Mouse (Mus musculus) hindbrain, embryonic 13.5 days (tissue): ENCODE data around the gene Sgcb. TPM values are rescaled to one million over a fixed set of nuclear protein-coding genes. Genes with fewer than 3 reads are reported as not detected.

Experiments
- ATAC-seq: fragments of 200-750 bp; cut with Nextera tagmentation; 2 replicates; pipeline ENCODE4 v1.8.0; 2017; ENCODE audit warnings: moderate TSS enrichment; ENCODE audit not compliant: low FRiP score
- H3K27ac ChIP-seq: fragments of 300-500 bp; sonication (generic); 2 replicates; pipeline ENCODE4 v1.5.1; 2015; ENCODE audit warnings: inconsistent platforms, mild to moderate bottlenecking, moderate library complexity
- H3K27me3 ChIP-seq: fragments of 300-500 bp; sonication (generic); 2 replicates; pipeline ENCODE4 v1.6.1; 2015; ENCODE audit warnings: mild to moderate bottlenecking, inconsistent platforms
- H3K36me3 ChIP-seq: fragments of 300-500 bp; sonication (generic); 2 replicates; pipeline ENCODE4 v1.6.1; 2015; ENCODE audit warnings: mild to moderate bottlenecking, inconsistent platforms
- H3K4me1 ChIP-seq: fragments of 300-500 bp; sonication (generic); replicated peaks from 2 replicates; pipeline ENCODE4 v1.6.1; 2015; ENCODE audit warnings: inconsistent platforms
- H3K4me2 ChIP-seq: fragments of 300-500 bp; sonication (generic); 2 replicates; pipeline ENCODE4 v1.6.1; 2015; ENCODE audit warnings: inconsistent platforms, mild to moderate bottlenecking, moderate library complexity
- H3K4me3 ChIP-seq: fragments of 300-500 bp; sonication (generic); 2 replicates; pipeline ENCODE4 v1.5.1; 2015; ENCODE audit warnings: mild to moderate bottlenecking, inconsistent platforms
- H3K9ac ChIP-seq: fragments of 300-500 bp; sonication (generic); 2 replicates; pipeline ENCODE4 v1.6.1; 2015; ENCODE audit warnings: mild to moderate bottlenecking, inconsistent platforms
- H3K9me3 ChIP-seq: fragments of 300-500 bp; sonication (generic); 2 replicates; pipeline ENCODE4 v1.6.1; 2016; ENCODE audit warnings: inconsistent platforms
- WGBS: fragments of 180-500 bp; shearing (Covaris S2); methylation state at CpG from one replicate; pipeline ENCODE4 v1.1.7; 2015; 5-methylcytosine and 5-hydroxymethylcytosine counted together
- polyA plus RNA-seq: library from polyadenylated mRNA; unstranded; fragments of >200 nt; fragmentation: Nextera tagmentation; extraction: Ambion mirVana; gene quantifications from 2 replicates; pipeline ENCODE4 v1.2.1, GENCODE M21; 2015

The Sgcb gene
- 29.5 and 32.3 TPM in 2 replicates for polyA plus RNA-seq

- H3K4me3 ChIP-seq: peak within 1 kb of the TSS; percentile 85
- peak; percentile 83 for ATAC-seq
- H3K4me1 ChIP-seq: peaks cover 30% of the 10 kb centered on the region
- H3K4me2 ChIP-seq: peak within 1 kb of the TSS; percentile 70
- H3K36me3 ChIP-seq: peaks cover 6% of the 10 kb centered on the region
- H3K9me3 ChIP-seq: no peaks in the 10 kb centered on the region
- WGBS: under 1% methylated on average over 62 of the region's 62 CpGs
- H3K27me3 ChIP-seq: peaks cover 46% of the 10 kb centered on the region
- peak within 1 kb of the TSS; percentile 62 for H3K27ac ChIP-seq
- H3K9ac ChIP-seq: peak within 1 kb of the TSS; percentile 91
Measured at GRCm38 (mm10) chr5:73647261-73647900, at the start of gene Sgcb. TSS of gene Sgcb (minus strand) at chr5:73647790.

GRCm38 (mm10) chr5:73694254-73695015 lies 46.8 kb upstream of the Sgcb start:
- H3K4me2 ChIP-seq: no peak overlapping the region
- no peaks in the 10 kb centered on the region for H3K27me3 ChIP-seq
- no peak for ATAC-seq
- H3K27ac ChIP-seq: no peak overlapping the region
- H3K9me3 ChIP-seq: no peaks in the 10 kb centered on the region
- no peaks in the 10 kb centered on the region for H3K4me1 ChIP-seq
- H3K4me3 ChIP-seq: no peak overlapping the region
- 77% methylated on average over 4 of the region's 4 CpGs for WGBS
- no peak overlapping the region for H3K9ac ChIP-seq
- H3K36me3 ChIP-seq: no peaks in the 10 kb centered on the region

DNA sequence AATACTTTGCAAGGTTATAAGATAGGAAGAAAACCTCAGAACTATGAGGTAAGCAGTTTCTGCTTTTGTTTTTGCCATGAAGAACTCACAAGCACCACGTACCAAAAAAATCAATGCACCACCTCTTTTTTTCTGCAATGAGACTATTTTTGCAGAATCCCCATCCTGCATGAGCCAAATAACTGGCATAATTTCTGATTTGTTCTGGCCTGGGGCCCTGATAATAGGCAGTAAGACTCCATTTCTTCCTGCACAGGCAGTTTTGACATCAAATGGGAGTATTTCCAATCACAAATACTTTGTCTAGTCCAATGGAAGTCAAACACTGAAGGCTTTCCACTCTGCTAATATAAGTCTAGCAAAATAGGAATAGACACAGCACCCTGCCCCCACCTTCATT lies 46.2 kb upstream of the Sgcb start:
- no peak for ATAC-seq
- H3K27me3 ChIP-seq: no peaks in the 10 kb centered on the region
- no peaks in the 10 kb centered on the region for H3K9me3 ChIP-seq
- no peak overlapping the region for H3K9ac ChIP-seq
- H3K4me3 ChIP-seq: no peak overlapping the region
- no peaks in the 10 kb centered on the region for H3K36me3 ChIP-seq
- H3K4me1 ChIP-seq: no peaks in the 10 kb centered on the region
- no peak overlapping the region for H3K27ac ChIP-seq
- 85% methylated on average over 1 of the region's 1 CpGs for WGBS
- no peak overlapping the region for H3K4me2 ChIP-seq

DNA sequence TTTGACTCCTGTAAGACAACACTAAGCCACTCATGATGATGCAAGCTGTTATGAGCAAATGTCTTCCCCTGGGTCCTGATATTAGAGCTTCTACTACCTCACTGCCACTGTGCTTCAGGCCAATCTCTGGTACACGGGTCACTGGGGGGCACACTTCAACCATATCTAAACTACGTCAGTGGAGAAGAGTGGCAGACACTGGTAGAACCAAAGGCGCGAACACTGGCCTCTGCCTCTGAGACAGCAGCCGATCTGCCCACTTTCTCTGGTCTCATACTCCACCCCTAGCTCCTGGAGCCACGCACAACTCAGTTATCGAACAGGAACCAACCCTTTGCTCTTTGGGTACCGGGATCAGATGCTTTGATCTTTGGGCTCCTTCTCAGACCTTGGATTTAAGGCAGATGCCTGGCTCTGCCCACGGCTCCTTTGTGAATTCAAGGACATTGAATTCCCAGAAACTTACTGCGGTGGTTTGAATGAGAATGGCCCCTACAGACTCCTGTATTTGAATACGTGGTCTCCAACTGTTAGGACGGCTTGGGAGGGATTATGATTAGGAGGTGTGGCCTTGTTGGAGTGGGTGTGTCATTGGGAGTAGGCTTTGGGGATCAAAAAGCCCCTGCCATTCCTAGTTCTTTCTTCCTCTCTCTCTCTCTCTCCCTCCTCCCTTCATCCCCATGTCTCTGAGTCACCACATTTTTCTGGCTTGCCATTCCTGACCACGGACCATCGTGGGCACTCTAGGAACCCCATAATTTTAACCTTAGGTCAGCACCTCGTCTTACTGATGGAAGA lies 44.3 kb upstream of the Sgcb start:
- Histone ChIP-seq H3K4me3 (no peak overlapping the region), H3K4me2 (no peak overlapping the region), H3K4me1 (no peaks in the 10 kb centered on the region), H3K27ac (no peak overlapping the region), H3K9me3 (no peaks in the 10 kb centered on the region), H3K9ac (no peak overlapping the region), H3K27me3 (no peaks in the 10 kb centered on the region), H3K36me3 (no peaks in the 10 kb centered on the region)
- ATAC-seq: no peak
- 40% methylated on average over 15 of the region's 15 CpGs for WGBS

- Histone ChIP-seq H3K36me3 (no peaks in the 10 kb centered on the region), H3K9ac (no peak overlapping the region), H3K4me2 (no peak overlapping the region), H3K4me3 (no peak overlapping the region), H3K27ac (no peak overlapping the region), H3K4me1 (no peaks in the 10 kb centered on the region), H3K27me3 (no peaks in the 10 kb centered on the region), H3K9me3 (no peaks in the 10 kb centered on the region)
- ATAC-seq: no peak
- WGBS: 50% methylated on average over 2 of the region's 2 CpGs
Measured at GRCm38 (mm10) chr5:73690146-73690545, 42.6 kb upstream of the Sgcb start.

GRCm38 (mm10) chr5:73688576-73688975 lies 41.0 kb upstream of the Sgcb start:
- Histone ChIP-seq H3K36me3 (no peaks in the 10 kb centered on the region), H3K27ac (no peak overlapping the region), H3K9me3 (no peaks in the 10 kb centered on the region), H3K4me2 (no peak overlapping the region), H3K4me3 (no peak overlapping the region), H3K27me3 (no peaks in the 10 kb centered on the region), H3K4me1 (no peaks in the 10 kb centered on the region), H3K9ac (no peak overlapping the region)
- WGBS: 97% methylated on average over 1 of the region's 1 CpGs
- no peak for ATAC-seq

DNA sequence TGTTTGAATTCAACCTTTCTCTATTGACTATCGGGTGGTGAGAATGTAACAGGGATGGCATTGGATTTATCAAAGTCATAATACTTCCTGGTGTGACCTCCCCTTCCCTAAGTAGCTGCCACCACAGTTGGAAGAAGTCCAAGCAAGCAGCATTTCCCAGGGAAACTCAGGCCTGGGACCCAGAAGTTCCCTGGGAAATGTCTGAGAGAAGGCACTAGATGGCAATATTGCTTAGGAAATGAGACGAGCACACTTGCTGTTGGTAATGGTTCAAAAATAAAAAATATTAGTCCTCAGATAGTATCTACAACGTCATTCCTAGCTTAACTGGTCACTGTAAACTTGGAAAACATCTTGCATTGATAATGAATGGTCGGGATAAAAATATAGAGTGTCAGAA lies 38.6 kb upstream of the Sgcb start:
- ATAC-seq: no peak
- Histone ChIP-seq H3K4me1 (no peaks in the 10 kb centered on the region), H3K4me3 (no peak overlapping the region), H3K9ac (no peak overlapping the region), H3K4me2 (no peak overlapping the region), H3K27me3 (no peaks in the 10 kb centered on the region), H3K27ac (no peak overlapping the region), H3K9me3 (no peaks in the 10 kb centered on the region), H3K36me3 (no peaks in the 10 kb centered on the region)
- WGBS: 27% methylated on average over 4 of the region's 4 CpGs

GRCm38 (mm10) chr5:73683706-73684409 lies 36.3 kb upstream of the Sgcb start:
- Histone ChIP-seq H3K27ac (no peak overlapping the region), H3K9me3 (no peaks in the 10 kb centered on the region), H3K4me1 (no peaks in the 10 kb centered on the region), H3K36me3 (no peaks in the 10 kb centered on the region), H3K4me3 (no peak overlapping the region), H3K27me3 (no peaks in the 10 kb centered on the region), H3K4me2 (no peak overlapping the region), H3K9ac (no peak overlapping the region)
- no peak for ATAC-seq
- 55% methylated on average over 9 of the region's 9 CpGs for WGBS

GRCm38 (mm10) chr5:73683221-73683620 lies 35.6 kb upstream of the Sgcb start:
- Histone ChIP-seq H3K36me3 (no peaks in the 10 kb centered on the region), H3K4me1 (no peaks in the 10 kb centered on the region), H3K4me2 (no peak overlapping the region), H3K4me3 (no peak overlapping the region), H3K9me3 (no peaks in the 10 kb centered on the region), H3K9ac (no peak overlapping the region), H3K27me3 (no peaks in the 10 kb centered on the region), H3K27ac (no peak overlapping the region)
- no peak for ATAC-seq
- WGBS: 86% methylated on average over 6 of the region's 6 CpGs

DNA sequence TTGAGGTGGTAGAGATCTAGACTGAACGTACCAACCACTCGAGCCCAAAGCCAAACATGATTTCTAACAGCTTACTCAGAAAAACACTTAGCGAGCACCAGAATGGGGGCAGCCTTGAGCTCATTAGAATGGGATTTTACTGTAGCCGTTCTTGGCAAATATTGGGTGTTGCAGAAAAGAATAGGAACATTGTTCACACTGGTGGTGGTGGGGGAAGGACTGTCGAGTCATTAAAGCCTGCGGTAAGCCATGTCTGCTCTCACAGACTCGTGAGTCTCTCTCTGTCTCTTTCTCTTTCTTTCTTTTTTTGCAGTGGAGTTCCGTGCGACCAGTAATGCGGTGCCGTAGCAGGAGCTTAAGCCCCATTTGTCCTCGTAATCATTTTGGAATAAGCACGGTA lies 29.0 kb upstream of the Sgcb start:
- Histone ChIP-seq H3K36me3 (no peaks in the 10 kb centered on the region), H3K27me3 (no peaks in the 10 kb centered on the region), H3K4me1 (no peaks in the 10 kb centered on the region), H3K9me3 (no peaks in the 10 kb centered on the region), H3K9ac (no peak overlapping the region), H3K27ac (no peak overlapping the region), H3K4me3 (no peak overlapping the region), H3K4me2 (no peak overlapping the region)
- ATAC-seq: no peak
- WGBS: 73% methylated on average over 13 of the region's 13 CpGs

DNA sequence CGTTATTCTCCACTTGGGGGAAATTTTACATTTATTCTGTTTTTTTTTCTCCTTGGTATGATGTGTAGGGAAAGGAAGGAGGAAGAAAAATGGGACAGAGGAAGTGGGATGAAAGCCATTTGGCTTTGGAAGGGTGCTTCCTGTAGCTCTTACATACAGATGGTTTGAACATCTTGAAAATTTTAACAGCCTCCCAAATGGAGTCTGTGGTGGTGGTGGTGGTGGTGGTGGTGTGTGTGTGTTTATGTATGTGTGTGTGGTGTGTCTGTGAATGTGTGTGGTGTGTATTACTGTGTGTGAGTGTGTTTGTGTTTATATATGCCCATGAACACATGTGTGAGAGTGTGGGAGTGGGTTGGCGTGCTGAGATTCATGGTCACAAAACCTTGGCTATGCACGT lies 28.0 kb upstream of the Sgcb start:
- Histone ChIP-seq H3K4me1 (no peaks in the 10 kb centered on the region), H3K4me3 (no peak overlapping the region), H3K9me3 (no peaks in the 10 kb centered on the region), H3K27me3 (no peaks in the 10 kb centered on the region), H3K4me2 (no peak overlapping the region), H3K9ac (no peak overlapping the region), H3K27ac (no peak overlapping the region), H3K36me3 (no peaks in the 10 kb centered on the region)
- no peak for ATAC-seq
- WGBS: 90% methylated on average over 3 of the region's 3 CpGs

- WGBS: 46% methylated on average over 26 of the region's 26 CpGs
- no peaks in the 10 kb centered on the region for H3K36me3 ChIP-seq
- no peaks in the 10 kb centered on the region for H3K9me3 ChIP-seq
- peak overlapping the region; percentile 42 for H3K4me2 ChIP-seq
- H3K27ac ChIP-seq: no peak overlapping the region
- peaks cover 10% of the 10 kb centered on the region; the same call in 1 of the 2 replicates for H3K27me3 ChIP-seq
- H3K9ac ChIP-seq: peak overlapping the region; percentile 2; the same call in 1 of the 2 replicates
- H3K4me3 ChIP-seq: peak overlapping the region; percentile 18; the same call in 1 of the 2 replicates
- no peak for ATAC-seq
- no peaks in the 10 kb centered on the region for H3K4me1 ChIP-seq
Measured at GRCm38 (mm10) chr5:73669386-73669785, 21.8 kb upstream of the Sgcb start.
